Mouse (Mus musculus) CH12.LX (cell line): Measurements from ENCODE around the gene Plvap. TPM values are rescaled to one million over a fixed set of nuclear protein-coding genes. Genes with fewer than 3 reads are reported as not detected.

Experiments
- DNase-seq: peaks from one replicate; pipeline ENCODE4 v3.0.0-alpha.2; 2013; ENCODE audit errors: extremely low read depth
- H3K27ac ChIP-seq: 2 replicates; pipeline ENCODE4 v1.5.1; 2012; ENCODE audit warnings: low read depth, mild to moderate bottlenecking, control low read depth, moderate library complexity; ENCODE audit not compliant: insufficient read depth
- H3K27me3 ChIP-seq: replicated peaks from 2 replicates; pipeline ENCODE3; 2012; ENCODE audit warnings: inconsistent platforms
- H3K36me3 ChIP-seq, 2 experiments: replicated peaks in 1 of 2; 2 replicates each; pipeline versions ENCODE3 to v1.6.1; 2012; ENCODE audit warnings: inconsistent platforms in 1 of 2, low read length in 1 of 2, mild to moderate bottlenecking in 1 of 2, mixed read lengths in 1 of 2, moderate library complexity in 1 of 2; ENCODE audit not compliant: control insufficient read depth in 1 of 2, insufficient read depth in 1 of 2
- H3K4me1 ChIP-seq, 2 experiments: 2 replicates each; pipeline ENCODE4 v1.6.1; 2012; ENCODE audit warnings: inconsistent platforms in 1 of 2, moderate library complexity in 1 of 2; ENCODE audit not compliant: insufficient read depth in 2 of 2, control insufficient read depth in 1 of 2
- H3K4me2 ChIP-seq: 2 replicates; pipeline ENCODE4 v1.6.1; 2012; ENCODE audit warnings: low read depth, mild to moderate bottlenecking, control low read depth; ENCODE audit not compliant: poor library complexity, insufficient read depth, severe bottlenecking
- H3K4me3 ChIP-seq, 3 experiments: fragments of 150-350 bp in 1 of 3; sonication (generic) in 1 of 3; replicated peaks in 1 of 3; 2 replicates each; pipeline versions ENCODE3 to v1.5.1; 2011 to 2012; ENCODE audit warnings: low read depth in 2 of 3, low read length in 2 of 3, mild to moderate bottlenecking in 2 of 3, moderate library complexity in 2 of 3, control low read depth in 1 of 3, improper control_type of control experiment in 1 of 3, inconsistent platforms in 1 of 3, mixed read lengths in 1 of 3; ENCODE audit not compliant: poor library complexity in 1 of 3
- H3K79me2 ChIP-seq: replicated peaks from 2 replicates; pipeline ENCODE4 v1.6.1; 2012; ENCODE audit warnings: mild to moderate bottlenecking, moderate library complexity; ENCODE audit not compliant: control insufficient read depth, poor library complexity, insufficient read depth, severe bottlenecking; ENCODE audit errors: extremely low read depth
- H3K9ac ChIP-seq: 2 replicates; pipeline ENCODE4 v1.6.1; 2012; ENCODE audit warnings: low read depth, mild to moderate bottlenecking, control low read depth, moderate library complexity; ENCODE audit not compliant: insufficient read depth
- H3K9me3 ChIP-seq: replicated peaks from 2 replicates; pipeline ENCODE3; 2012; ENCODE audit warnings: low read length, inconsistent platforms, mixed read lengths
- BHLHE40 ChIP-seq: IDR thresholded peaks from 2 replicates; pipeline ENCODE4 v1.6.1; 2011; ENCODE audit warnings: mild to moderate bottlenecking, low read depth, low read length, improper control_type of control experiment
- CHD1 ChIP-seq: IDR thresholded peaks from 2 replicates; pipeline ENCODE4 v1.6.1; 2012; ENCODE audit warnings: low read depth, low read length, improper control_type of control experiment, inconsistent platforms
- CHD2 ChIP-seq: IDR thresholded peaks from 2 replicates; pipeline ENCODE4 v1.6.1; 2011; ENCODE audit warnings: low read length, improper control_type of control experiment
- CTCF ChIP-seq, 2 experiments: IDR thresholded peaks in 1 of 2; conservative IDR thresholded peaks in 1 of 2; 2 replicates each; pipeline ENCODE4 v1.5.1; 2011 to 2012; ENCODE audit warnings: low read depth in 2 of 2, low read length in 2 of 2, improper control_type of control experiment in 1 of 2, inconsistent platforms in 1 of 2, mild to moderate bottlenecking in 1 of 2, moderate library complexity in 1 of 2
- ELF1 ChIP-seq: IDR thresholded peaks from 2 replicates; pipeline ENCODE4 v1.6.1; 2014; ENCODE audit warnings: low read depth, mild to moderate bottlenecking, inconsistent platforms, low read length, improper control_type of control experiment
- EP300 ChIP-seq: IDR thresholded peaks from 2 replicates; pipeline ENCODE4 v1.6.1; 2011; ENCODE audit warnings: low read length, improper control_type of control experiment
- ETS1 ChIP-seq: conservative IDR thresholded peaks from 2 replicates; pipeline ENCODE4 v1.6.1; 2012; ENCODE audit warnings: low read depth, mild to moderate bottlenecking, inconsistent platforms, low read length, improper control_type of control experiment, moderate library complexity
- IRF4 ChIP-seq: IDR thresholded peaks from 2 replicates; pipeline ENCODE4 v1.6.1; 2014; ENCODE audit warnings: low read depth, mild to moderate bottlenecking, inconsistent platforms, low read length, improper control_type of control experiment
- JUN ChIP-seq: IDR thresholded peaks from 2 replicates; pipeline ENCODE4 v1.6.1; 2011; ENCODE audit warnings: low read depth, mild to moderate bottlenecking, low read length, improper control_type of control experiment, moderate library complexity; ENCODE audit not compliant: insufficient read depth
- JUND ChIP-seq: conservative IDR thresholded peaks from 2 replicates; pipeline ENCODE4 v1.6.1; 2011; ENCODE audit warnings: low read depth, low read length, improper control_type of control experiment
- KAT2A ChIP-seq: IDR thresholded peaks from 2 replicates; pipeline ENCODE4 v1.6.1; 2012; ENCODE audit warnings: low read length, improper control_type of control experiment, inconsistent platforms; ENCODE audit not compliant: insufficient replicate concordance
- MAFK ChIP-seq: IDR thresholded peaks from 2 replicates; pipeline ENCODE4 v1.6.1; 2011; ENCODE audit warnings: low read length, improper control_type of control experiment; ENCODE audit not compliant: insufficient replicate concordance
- MAX ChIP-seq: IDR thresholded peaks from 2 replicates; pipeline ENCODE4 v1.6.1; 2011; ENCODE audit warnings: low read length, improper control_type of control experiment
- MAZ ChIP-seq: IDR thresholded peaks from 2 replicates; pipeline ENCODE4 v1.6.1; 2012; ENCODE audit warnings: low read depth, mild to moderate bottlenecking, inconsistent platforms, low read length, improper control_type of control experiment, moderate library complexity
- MEF2A ChIP-seq: IDR thresholded peaks from 2 replicates; pipeline ENCODE4 v1.6.1; 2014; ENCODE audit warnings: low read depth, mild to moderate bottlenecking, inconsistent platforms, low read length, improper control_type of control experiment, borderline replicate concordance
- MYC ChIP-seq: IDR thresholded peaks from 2 replicates; pipeline ENCODE4 v1.6.1; 2011; ENCODE audit warnings: low read depth, mild to moderate bottlenecking, improper control_type of control experiment, low read length
- NELFE ChIP-seq: IDR thresholded peaks from 2 replicates; pipeline ENCODE4 v1.6.1; 2011; ENCODE audit warnings: low read depth, low read length, improper control_type of control experiment
- PAX5 ChIP-seq: IDR thresholded peaks from 2 replicates; pipeline ENCODE4 v1.6.1; 2012; ENCODE audit warnings: low read length, inconsistent platforms, mixed read lengths
- POLR2A ChIP-seq: IDR thresholded peaks from 2 replicates; pipeline ENCODE4 v1.6.1; 2011; ENCODE audit warnings: low read depth, mild to moderate bottlenecking, improper control_type of control experiment, low read length
- POLR2AphosphoS2 ChIP-seq: IDR thresholded peaks from 2 replicates; pipeline ENCODE4 v1.6.1; 2011; ENCODE audit warnings: low read depth, low read length, improper control_type of control experiment
- RAD21 ChIP-seq: IDR thresholded peaks from 2 replicates; pipeline ENCODE4 v1.6.1; 2011; ENCODE audit warnings: low read depth, mild to moderate bottlenecking, low read length, improper control_type of control experiment, moderate library complexity
- SMC3 ChIP-seq: IDR thresholded peaks from 2 replicates; pipeline ENCODE4 v1.6.1; 2011; ENCODE audit warnings: low read depth, low read length, improper control_type of control experiment
- TCF12 ChIP-seq: IDR thresholded peaks from 2 replicates; pipeline ENCODE4 v1.6.1; 2014; ENCODE audit warnings: low read depth, mild to moderate bottlenecking, inconsistent platforms, low read length, improper control_type of control experiment
- USF1 ChIP-seq: IDR thresholded peaks from 2 replicates; pipeline ENCODE4 v1.6.1; 2014; ENCODE audit warnings: low read depth, mild to moderate bottlenecking, inconsistent platforms, low read length, improper control_type of control experiment
- ZMIZ1 ChIP-seq: IDR thresholded peaks from 2 replicates; pipeline ENCODE4 v1.6.1; 2012; ENCODE audit warnings: low read depth, mild to moderate bottlenecking, inconsistent platforms, low read length, improper control_type of control experiment
- dilution Hi-C: fragments of 300-500 bp; cut with MboI; formaldehyde crosslinking; loops from 2 replicates; pipeline ENCODE4 v1.14.3; 2020; ENCODE audit warnings: low sequenced_read_pairs; ENCODE audit not compliant: extremely low pct_unique_long_range_greater_than_20kb, extremely low pct_ligation_motif_present
- in situ Hi-C: fragments of 300-500 bp; cut with MboI; formaldehyde crosslinking; loops from 3 replicates; pipeline ENCODE4 v1.14.3; 2019; ENCODE audit warnings: low sequenced_read_pairs, low pct_ligation_motif_present, low pct_unique_long_range_greater_than_20kb, mixed read lengths
- polyA plus RNA-seq: library from polyadenylated mRNA; unstranded; fragments of >175 nt; gene quantifications from 2 replicates; pipeline ENCODE4 v1.2.1, GENCODE M21; 2012; ENCODE audit warnings: low read depth; ENCODE audit not compliant: insufficient read length
- total RNA-seq, 2 experiments: library from RNA; depleted of rRNA; stranded (reverse); fragments of 300-350 nt in 1 of 2; fragments of >200 nt in 1 of 2; gene quantifications; 2 replicates each; pipeline ENCODE4 v1.2.3; 2012 to 2014

The Plvap gene
- total and polyA plus RNA-seq, 3 experiments = 0.04 to 0.27 TPM; not detected in 1

DNA sequence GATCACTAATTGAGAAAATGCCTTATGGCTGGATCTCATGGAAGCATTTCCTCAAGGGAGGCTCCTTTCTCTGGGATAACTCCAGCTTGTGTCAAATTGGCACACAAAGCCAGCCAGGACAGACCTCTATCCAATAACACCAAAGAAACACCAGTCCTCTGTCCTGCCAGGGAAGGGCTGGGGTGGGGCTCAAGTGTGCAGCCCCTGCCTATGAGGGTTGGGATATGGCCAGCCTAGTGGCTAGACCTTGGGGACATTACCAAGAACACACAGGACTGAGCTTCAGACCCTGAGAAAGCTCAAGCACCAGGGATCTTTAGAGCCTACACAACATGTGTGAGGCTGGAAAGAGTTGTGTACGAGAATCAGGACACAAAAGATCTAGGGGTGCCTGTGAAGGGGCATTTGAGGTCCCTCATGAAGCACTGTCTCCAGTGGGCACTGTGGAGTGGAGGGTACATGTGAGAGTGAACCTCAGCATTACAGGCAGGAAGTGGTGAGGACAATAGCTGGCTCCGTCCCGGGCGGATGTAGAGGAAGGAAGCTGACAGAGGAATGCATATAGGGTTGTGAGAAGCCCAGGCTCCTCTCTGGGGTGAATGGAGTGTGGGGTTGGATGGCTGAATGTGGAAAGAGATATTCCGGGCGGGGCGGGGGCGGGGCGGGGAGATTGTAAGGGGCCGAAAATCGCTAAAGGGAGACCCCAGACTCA lies 17.0 kb upstream of the Plvap start:
- in situ Hi-C loops (no loop called here), dilution Hi-C loops (no loop called here)
- no peak overlapping the region for H3K4me3 ChIP-seq
- no peak overlapping the region for H3K9ac ChIP-seq
- H3K4me2 ChIP-seq = no peak overlapping the region
- no peaks in the 10 kb centered on the region for H3K36me3 ChIP-seq
- H3K4me1 ChIP-seq = peaks cover 32 to 60% of the 10 kb centered on the region in 2 experiments
- no peaks in the 10 kb centered on the region for H3K27me3 ChIP-seq
- DNase-seq = no peak
- H3K27ac ChIP-seq = peak overlapping the region; percentile 5; the same call in 1 of the 2 replicates
- no peak for TF ChIP-seq EP300
- TF ChIP-seq CHD1 = no peak
- TF ChIP-seq ZMIZ1 = no peak
- TF ChIP-seq SMC3 = no peak
- TF ChIP-seq PAX5 = no peak
- TF ChIP-seq POLR2AphosphoS2 = no peak
- TF ChIP-seq MEF2A = no peak
- no peak for TF ChIP-seq USF1
- no peak for TF ChIP-seq KAT2A
- no peak for TF ChIP-seq MYC
- no peak for TF ChIP-seq MAFK
- no peak for TF ChIP-seq RAD21
- no peak for TF ChIP-seq IRF4
- no peak for TF ChIP-seq POLR2A
- no peak for TF ChIP-seq ETS1
- TF ChIP-seq NELFE = no peak
- TF ChIP-seq CTCF (conservative IDR thresholded peaks at IDR 0.05 in 1 of 2, IDR thresholded peaks at IDR 0.05 in 1 of 2; ENCODE audit: low read depth in 2 of 2, low read length in 2 of 2) = no peak
- TF ChIP-seq ELF1 = no peak
- no peaks in the 10 kb centered on the region for H3K9me3 ChIP-seq
- H3K79me2 ChIP-seq = no peaks in the 10 kb centered on the region

DNA sequence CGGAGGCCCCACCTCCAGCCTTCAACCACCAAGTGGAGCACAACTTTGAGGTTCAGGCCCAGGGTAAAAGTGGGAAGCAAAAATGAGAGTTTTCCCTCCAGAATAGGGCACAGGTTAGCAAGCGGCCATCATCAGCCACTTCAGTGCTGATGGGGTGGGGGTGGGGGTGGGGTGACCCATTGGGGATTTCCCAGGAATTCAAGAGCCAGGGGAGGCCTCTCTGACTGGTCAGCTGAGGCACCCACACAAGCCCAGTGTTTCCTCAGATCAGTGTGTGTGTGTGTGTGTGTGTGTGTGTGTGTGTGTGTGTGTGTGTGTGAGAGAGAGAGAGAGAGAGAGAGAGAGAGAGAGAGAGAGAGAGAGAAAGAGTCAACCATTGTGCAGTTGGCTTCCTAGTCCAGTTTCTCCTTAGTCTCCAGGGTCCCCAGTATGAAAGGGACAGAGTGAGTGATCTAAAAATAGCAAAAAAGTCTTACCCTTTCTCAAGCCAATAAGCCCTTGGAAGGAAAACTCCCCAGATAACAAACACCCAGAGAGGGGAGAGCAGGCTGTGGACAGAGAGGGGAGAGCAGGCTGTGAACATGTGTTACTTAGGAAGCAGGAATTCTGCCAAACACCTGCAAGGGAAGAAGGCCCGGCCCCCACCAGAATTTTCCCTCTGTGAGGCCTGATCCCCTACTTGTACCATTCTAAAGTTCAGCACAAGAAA lies 15.8 kb upstream of the Plvap start:
- TF ChIP-seq MEF2A = peak; percentile 70
- peak; percentile 64; the same call in 1 of the 2 replicates for TF ChIP-seq CHD2
- 0 out of 2 replicates have a peak, but pooled peaks have one; percentile 16 for TF ChIP-seq MAFK
- TF ChIP-seq MAX = no peak
- TF ChIP-seq JUN = no peak
- peak; percentile 64 for TF ChIP-seq BHLHE40
- no peak for TF ChIP-seq MAZ
- no peak for TF ChIP-seq ZMIZ1
- TF ChIP-seq JUND = peak; percentile 32; the same call in 1 of the 2 replicates
- 0 out of 2 replicates have a peak, but pooled peaks have one; percentile 17 for TF ChIP-seq TCF12
- TF ChIP-seq USF1 = peak; percentile 10; the same call in 1 of the 2 replicates
- TF ChIP-seq IRF4 = peak; percentile 46; the same call in 1 of the 2 replicates
- peak; percentile 72 for TF ChIP-seq ETS1
- peak overlapping the region; percentile 41; the same call in 1 of the 2 replicates for H3K9ac ChIP-seq
- no peaks in the 10 kb centered on the region for H3K79me2 ChIP-seq
- peaks cover 27 to 48% of the 10 kb centered on the region in 2 experiments for H3K4me1 ChIP-seq
- no peaks in the 10 kb centered on the region for H3K9me3 ChIP-seq
- peak overlapping the region; percentile 40; the same call in 1 of the 2 replicates for H3K27ac ChIP-seq
- dilution Hi-C loops (no loop called here), in situ Hi-C loops (no loop called here)
- H3K27me3 ChIP-seq = no peaks in the 10 kb centered on the region
- no peak overlapping the region for H3K4me3 ChIP-seq
- peak overlapping the region; percentile 26; the same call in 1 of the 2 replicates for H3K4me2 ChIP-seq
- DNase-seq = peak; percentile 37
- no peaks in the 10 kb centered on the region for H3K36me3 ChIP-seq
